Mouse (Mus musculus) stomach, postnatal 0 days (tissue): ENCODE measurements around the gene Tmem120b.

Experiments used
- CTCF ChIP-seq: IDR thresholded peaks from 2 replicates; pipeline ENCODE4 v1.5.1; 2016; ENCODE audit warnings: antibody characterized with exemption, low read depth, mild to moderate bottlenecking, moderate library complexity
- EP300 ChIP-seq: optimal IDR thresholded peaks from 2 replicates; pipeline ENCODE3; 2016; ENCODE audit warnings: antibody characterized with exemption

DNA sequence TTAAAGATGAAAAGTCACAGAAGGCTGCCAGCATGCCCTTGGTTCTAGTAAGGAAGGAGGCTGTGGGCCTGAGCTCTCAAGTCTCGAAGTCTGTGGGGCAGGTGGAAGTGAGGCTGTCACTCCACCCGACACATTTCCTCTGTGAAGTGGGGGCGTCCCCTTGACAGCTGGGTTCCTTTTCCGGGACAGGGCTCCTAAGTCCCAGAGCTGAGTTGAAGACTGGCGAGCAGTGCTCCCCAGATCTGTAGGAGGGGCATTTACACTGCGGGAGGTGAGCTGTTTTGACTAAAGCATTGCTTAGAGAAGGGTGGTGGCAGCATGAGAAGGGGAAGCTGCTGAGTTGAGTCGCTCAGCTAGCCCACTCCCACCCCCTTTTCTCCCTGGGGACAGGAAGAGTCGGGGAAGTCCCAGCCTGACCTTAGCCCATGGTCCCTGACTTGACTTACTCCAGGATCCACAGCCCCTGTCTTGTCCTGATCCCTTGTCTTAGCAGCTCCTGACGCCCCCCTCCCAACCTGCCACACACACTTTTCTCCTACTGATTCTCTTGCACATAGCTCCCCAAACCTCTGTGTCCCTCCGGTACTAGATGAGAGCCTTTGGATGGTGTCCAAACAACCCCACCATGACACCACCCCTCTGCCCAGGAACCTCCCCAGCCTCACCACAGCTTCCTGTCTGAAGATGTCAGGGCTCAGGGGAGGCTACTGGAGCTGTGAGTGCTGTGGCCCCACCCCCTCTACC, 60.4 kb downstream of the Tmem120b start:
- TF ChIP-seq CTCF: no peak
- no peak for TF ChIP-seq EP300
